Mouse (Mus musculus): ENCODE data around the gene Agap1. TPM values are rescaled to one million over a fixed set of nuclear protein-coding genes. Genes with fewer than 3 reads are reported as not detected.

The Agap1 gene
- polyA plus RNA-seq, 1 experiment from 2014 or later = 21.3 TPM

- peak overlapping the region; percentile 100 for H3K4me2 ChIP-seq
- H3K4me3 ChIP-seq (ENCODE audit: low read depth, low read length) = peak overlapping the region; percentile 63
- peaks cover 21% of the 10 kb centered on the region; the same call in 1 of the 2 replicates for H3K27me3 ChIP-seq (ENCODE audit: insufficient read depth, low read length)
- no peak for TF ChIP-seq CTCF (IDR thresholded peaks at IDR 0.05; ENCODE audit: low read depth)
- peak overlapping the region; percentile 59 for H3K9ac ChIP-seq
- under 1% methylated on average over 116 of the region's 146 CpGs for WGBS
- H3K27ac ChIP-seq (ENCODE audit: low read depth) = no peak overlapping the region
- peaks cover 7% of the 10 kb centered on the region for H3K4me1 ChIP-seq (ENCODE audit: insufficient read depth)
- H3K36me3 ChIP-seq (ENCODE audit: insufficient read depth) = no peaks in the 10 kb centered on the region
- H3K9me3 ChIP-seq (ENCODE audit: low read depth, low read length) = no peaks in the 10 kb centered on the region
- peak; percentile 90 for DNase-seq
- peak; percentile 80 for ATAC-seq (ENCODE audit: insufficient read depth)
Measured at GRCm38 (mm10) chr1:89580031-89580998, 125.7 kb downstream of the Agap1 start.

- H3K36me3 ChIP-seq (ENCODE audit: insufficient read depth) = no peaks in the 10 kb centered on the region
- H3K4me3 ChIP-seq (ENCODE audit: low read depth, low read length) = peak overlapping the region; percentile 63
- peaks cover 6% of the 10 kb centered on the region for H3K4me1 ChIP-seq (ENCODE audit: insufficient read depth)
- WGBS = under 1% methylated on average over 88 of the region's 95 CpGs
- peak overlapping the region; percentile 59 for H3K9ac ChIP-seq
- peaks cover 21% of the 10 kb centered on the region; the same call in 1 of the 2 replicates for H3K27me3 ChIP-seq (ENCODE audit: insufficient read depth, low read length)
- DNase-seq (peak; percentile 76), ATAC-seq (ENCODE audit: insufficient read depth) (peak; percentile 38)
- H3K9me3 ChIP-seq (ENCODE audit: low read depth, low read length) = no peaks in the 10 kb centered on the region
- peak; percentile 46 for TF ChIP-seq CTCF (IDR thresholded peaks at IDR 0.05; ENCODE audit: low read depth)
- no peak overlapping the region for H3K27ac ChIP-seq (ENCODE audit: low read depth)
- H3K4me2 ChIP-seq = peak overlapping the region; percentile 100
Measured at GRCm38 (mm10) chr1:89580999-89581765, 126.6 kb downstream of the Agap1 start.

- H3K4me1 ChIP-seq (ENCODE audit: insufficient read depth) = peaks cover under 1% of the 10 kb centered on the region; the same call in 1 of the 2 replicates
- ATAC-seq (ENCODE audit: insufficient read depth) = 0 out of 2 replicates have a peak, but pooled peaks have one; percentile 4
- 19% methylated on average over 6 of the region's 6 CpGs for WGBS
Measured at GRCm38 (mm10) chr1:89581766-89582125, 127.1 kb downstream of the Agap1 start.

GRCm38 (mm10) chr1:89583369-89583768 is 128.8 kb downstream of the Agap1 start:
- no peaks in the 10 kb centered on the region for H3K36me3 ChIP-seq (ENCODE audit: insufficient read depth)
- peaks cover 21% of the 10 kb centered on the region; the same call in 1 of the 2 replicates for H3K27me3 ChIP-seq (ENCODE audit: insufficient read depth, low read length)
- DNase-seq = no peak
- H3K4me3 ChIP-seq (ENCODE audit: low read depth, low read length) = no peak overlapping the region
- no peak overlapping the region for H3K9ac ChIP-seq
- ATAC-seq (ENCODE audit: insufficient read depth) = no peak
- TF ChIP-seq CTCF (IDR thresholded peaks at IDR 0.05; ENCODE audit: low read depth) = peak; percentile 25; the same call in 1 of the 2 replicates
- no peaks in the 10 kb centered on the region; the same call in 1 of the 2 replicates for H3K4me1 ChIP-seq (ENCODE audit: insufficient read depth)
- H3K27ac ChIP-seq (ENCODE audit: low read depth) = no peak overlapping the region
- no peak overlapping the region for H3K4me2 ChIP-seq
- no peaks in the 10 kb centered on the region for H3K9me3 ChIP-seq (ENCODE audit: low read depth, low read length)
- WGBS = 82% methylated on average over 5 of the region's 5 CpGs

More at GRCm38 (mm10) chr1:89581766-89582125, 127.1 kb downstream of the Agap1 start:
- Histone ChIP-seq H3K27me3 (ENCODE audit: insufficient read depth, low read length) (peaks cover 21% of the 10 kb centered on the region; the same call in 1 of the 2 replicates), H3K4me3 (ENCODE audit: low read depth, low read length) (peak overlapping the region; percentile 63), H3K36me3 (ENCODE audit: insufficient read depth) (no peaks in the 10 kb centered on the region), H3K27ac (ENCODE audit: low read depth) (no peak overlapping the region), H3K9me3 (ENCODE audit: low read depth, low read length) (no peaks in the 10 kb centered on the region), H3K4me2 (peak overlapping the region; percentile 100), H3K9ac (no peak overlapping the region)
- DNase-seq = no peak
- TF ChIP-seq CTCF (IDR thresholded peaks at IDR 0.05; ENCODE audit: low read depth) = no peak

- Histone ChIP-seq H3K9me3 (ENCODE audit: low read depth, low read length) (no peaks in the 10 kb centered on the region), H3K36me3 (ENCODE audit: insufficient read depth) (no peaks in the 10 kb centered on the region), H3K27ac (ENCODE audit: low read depth) (no peak overlapping the region), H3K4me2 (no peak overlapping the region), H3K4me3 (ENCODE audit: low read depth, low read length) (no peak overlapping the region), H3K27me3 (ENCODE audit: insufficient read depth, low read length) (peaks cover 4% of the 10 kb centered on the region; the same call in 1 of the 2 replicates), H3K9ac (no peak overlapping the region), H3K4me1 (ENCODE audit: insufficient read depth) (no peaks in the 10 kb centered on the region)
- TF ChIP-seq CTCF (IDR thresholded peaks at IDR 0.05; ENCODE audit: low read depth) = no peak
- WGBS = 46% methylated on average over 14 of the region's 14 CpGs
- DNase-seq (no peak), ATAC-seq (ENCODE audit: insufficient read depth) (no peak; the same call in 1 of the 2 replicates)
Measured at GRCm38 (mm10) chr1:89586991-89587683, 132.5 kb downstream of the Agap1 start.

DNA sequence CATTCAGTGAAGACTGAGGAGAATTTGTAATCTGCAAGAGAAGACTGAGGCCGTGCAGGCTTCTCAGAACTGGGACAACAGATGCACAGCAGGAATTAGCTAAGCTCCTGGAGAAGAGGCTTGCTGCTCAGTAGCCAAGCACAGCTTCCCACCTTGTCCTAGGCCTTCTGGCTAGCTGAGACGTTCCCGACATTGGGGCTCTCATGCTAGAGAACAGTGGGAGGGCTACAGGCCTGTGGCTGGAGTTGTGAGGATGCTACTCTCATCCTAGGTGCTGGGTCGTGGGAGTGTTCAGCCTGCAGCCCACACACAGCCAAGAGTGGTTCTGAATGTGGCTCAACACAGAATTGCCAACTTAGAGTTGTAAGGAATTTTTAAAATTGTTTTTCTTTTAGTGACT is 133.5 kb downstream of the Agap1 start:
- Histone ChIP-seq H3K4me2 (no peak overlapping the region), H3K27me3 (ENCODE audit: insufficient read depth, low read length) (no peaks in the 10 kb centered on the region), H3K36me3 (ENCODE audit: insufficient read depth) (no peaks in the 10 kb centered on the region), H3K4me1 (ENCODE audit: insufficient read depth) (no peaks in the 10 kb centered on the region), H3K9me3 (ENCODE audit: low read depth, low read length) (no peaks in the 10 kb centered on the region; the same call in 1 of the 2 replicates), H3K4me3 (ENCODE audit: low read depth, low read length) (no peak overlapping the region), H3K9ac (no peak overlapping the region), H3K27ac (ENCODE audit: low read depth) (no peak overlapping the region)
- ATAC-seq (ENCODE audit: insufficient read depth) = no peak
- TF ChIP-seq CTCF (IDR thresholded peaks at IDR 0.05; ENCODE audit: low read depth) = no peak
- no peak for DNase-seq
- WGBS = 61% methylated on average over 4 of the region's 4 CpGs

Measured in lung, embryonic 14.5 days (tissue).